Mouse (Mus musculus): ENCODE data around the gene Gm20517. TPM values are rescaled to one million over a fixed set of nuclear protein-coding genes. Genes with fewer than 3 reads are reported as not detected.

Gene Gm20517
- polyA plus RNA-seq, 1 experiment from 2014 or later, result 1.7 TPM

DNA sequence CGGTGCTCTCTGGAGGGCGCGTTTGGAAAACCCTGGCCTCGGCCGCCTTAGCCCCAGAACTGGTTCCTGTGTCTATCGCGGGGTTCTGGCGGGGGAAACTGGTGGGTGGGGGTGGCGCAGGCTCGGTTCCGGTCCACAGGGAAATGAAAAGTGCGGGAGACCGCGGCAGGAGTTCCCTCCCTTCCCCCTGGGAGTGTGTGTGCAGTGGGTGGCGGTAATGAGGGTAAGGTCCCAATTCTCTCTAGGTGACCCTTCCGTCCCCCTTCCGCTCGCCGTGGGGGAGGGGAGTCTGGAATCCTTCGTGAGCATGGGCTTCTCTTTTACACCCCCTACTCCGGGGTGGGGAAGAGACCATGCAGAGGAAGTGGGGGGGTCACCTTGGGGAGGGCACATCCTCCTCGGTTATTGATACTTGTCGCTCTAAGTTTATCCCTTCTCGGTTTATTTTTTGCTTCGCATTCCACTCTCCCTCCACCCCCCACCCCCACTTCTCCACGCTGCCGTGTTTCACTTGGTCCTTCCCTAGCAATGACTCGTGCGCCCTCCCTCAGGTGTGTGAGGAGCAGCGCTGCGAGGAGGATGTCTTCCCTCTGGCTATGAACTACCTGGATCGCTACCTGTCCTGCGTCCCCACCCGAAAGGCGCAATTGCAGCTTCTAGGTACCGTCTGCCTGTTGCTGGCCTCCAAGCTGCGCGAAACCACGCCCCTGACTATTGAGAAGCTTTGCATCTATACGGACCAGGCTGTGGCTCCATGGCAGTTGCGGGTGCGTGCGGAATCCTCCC, 17.0 kb upstream of the Gm20517 start:
- no peaks in the 10 kb centered on the region for H3K9me3 ChIP-seq (ENCODE audit: control insufficient read depth, low read length)
- peak overlapping the region; percentile 65 for H3K4me3 ChIP-seq (ENCODE audit: low read depth, low read length)
- DNase-seq (ENCODE audit: low spot score) (peak; percentile 58), ATAC-seq (ENCODE audit: low FRiP score) (no peak)
- H3K4me2 ChIP-seq (replicated peaks; ENCODE audit: low read depth, low read length), result peak overlapping the region; percentile 78
- peak overlapping the region; percentile 92 for H3K27ac ChIP-seq (ENCODE audit: low read depth, low read length)
- peak overlapping the region; percentile 80 for H3K9ac ChIP-seq (ENCODE audit: low read depth, low read length)
- peaks cover 13% of the 10 kb centered on the region for H3K4me1 ChIP-seq (replicated peaks; ENCODE audit: control insufficient read depth, insufficient read depth, low read length)
- WGBS, result under 1% methylated on average over 41 of the region's 43 CpGs
- H3K36me3 ChIP-seq (ENCODE audit: control insufficient read depth, insufficient read depth, low read length), result no peaks in the 10 kb centered on the region
- no peaks in the 10 kb centered on the region for H3K27me3 ChIP-seq (ENCODE audit: control insufficient read depth, insufficient read depth, low read length)

DNA sequence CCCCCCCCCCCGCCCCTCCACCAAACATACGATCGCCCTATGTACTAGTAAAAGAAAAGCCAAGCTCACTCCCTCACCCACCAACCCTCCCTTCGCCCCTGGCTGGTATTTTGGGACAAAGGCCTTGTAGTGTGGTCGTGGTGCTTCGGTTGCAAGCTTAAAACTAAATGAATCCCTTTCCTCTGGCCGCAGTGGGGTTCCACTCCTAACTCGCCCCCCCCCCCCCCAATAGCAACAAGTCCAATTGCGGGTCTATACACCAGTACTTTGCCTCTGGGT, 16.5 kb upstream of the Gm20517 start:
- whole genome bisulfite sequencing, result 0% methylated on average over 9 of the region's 9 CpGs
- Histone ChIP-seq H3K4me3 (ENCODE audit: low read depth, low read length) (peak overlapping the region; percentile 65), H3K4me2 (replicated peaks; ENCODE audit: low read depth, low read length) (peak overlapping the region; percentile 78), H3K36me3 (ENCODE audit: control insufficient read depth, insufficient read depth, low read length) (no peaks in the 10 kb centered on the region), H3K9ac (ENCODE audit: low read depth, low read length) (peak overlapping the region; percentile 80), H3K9me3 (ENCODE audit: control insufficient read depth, low read length) (no peaks in the 10 kb centered on the region), H3K27ac (ENCODE audit: low read depth, low read length) (peak overlapping the region; percentile 92), H3K27me3 (ENCODE audit: control insufficient read depth, insufficient read depth, low read length) (no peaks in the 10 kb centered on the region), H3K4me1 (replicated peaks; ENCODE audit: control insufficient read depth, insufficient read depth, low read length) (peaks cover 13% of the 10 kb centered on the region)
- DNase-seq (ENCODE audit: low spot score) (peak; percentile 44), ATAC-seq (ENCODE audit: low FRiP score) (no peak)

DNA sequence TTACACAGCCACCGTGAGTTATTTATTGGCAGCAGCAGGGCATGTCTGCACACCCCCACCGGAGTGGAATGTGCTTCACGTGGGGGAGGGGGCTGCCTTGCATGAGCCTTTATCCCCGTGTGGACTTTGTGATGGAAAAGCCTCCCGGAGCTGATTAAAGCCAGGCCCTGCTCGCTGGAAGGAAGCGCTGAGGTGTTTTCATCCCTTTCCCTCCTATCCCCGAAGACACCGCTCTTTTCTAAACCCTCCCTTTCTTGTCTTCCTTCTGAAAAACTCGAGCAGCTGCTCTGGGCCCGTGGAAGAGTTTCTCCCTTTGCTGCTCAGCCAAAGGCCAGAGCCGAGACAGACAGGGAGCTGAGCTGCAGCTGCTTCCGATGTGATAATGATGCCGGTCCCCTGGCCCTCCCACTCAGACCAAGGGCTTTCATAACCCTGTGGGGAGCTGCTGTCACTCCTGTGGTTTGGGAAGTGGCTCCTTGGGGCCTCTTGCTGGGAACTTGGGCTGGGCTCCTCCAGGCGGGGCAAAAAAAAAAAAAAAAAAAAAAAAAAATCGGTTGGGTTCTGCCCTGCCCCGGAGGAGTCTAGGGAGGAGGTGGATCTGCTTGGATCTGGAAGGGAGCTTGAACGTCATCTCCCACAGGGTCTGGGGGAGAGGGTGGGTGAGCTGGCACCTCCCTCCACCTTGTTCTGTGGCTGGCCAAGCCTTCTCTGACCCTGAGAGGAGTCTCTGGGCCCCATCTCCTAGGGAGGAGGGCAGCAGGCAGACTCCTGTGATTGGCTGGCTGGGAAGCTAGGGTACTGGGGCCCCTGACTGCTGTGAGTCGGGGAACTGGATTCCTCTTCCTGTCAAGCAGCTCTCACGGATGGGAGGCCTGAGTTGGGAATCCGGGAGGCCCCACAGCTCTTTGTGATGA, 15.9 kb upstream of the Gm20517 start:
- H3K36me3 ChIP-seq (ENCODE audit: control insufficient read depth, insufficient read depth, low read length), result no peaks in the 10 kb centered on the region
- peak overlapping the region; percentile 78 for H3K4me2 ChIP-seq (replicated peaks; ENCODE audit: low read depth, low read length)
- H3K9ac ChIP-seq (ENCODE audit: low read depth, low read length), result peak overlapping the region; percentile 64
- WGBS, result under 1% methylated on average over 21 of the region's 21 CpGs
- H3K27ac ChIP-seq (ENCODE audit: low read depth, low read length), result peak overlapping the region; percentile 92
- ATAC-seq (ENCODE audit: low FRiP score) (peak; percentile 68), DNase-seq (ENCODE audit: low spot score) (peak; percentile 71)
- no peaks in the 10 kb centered on the region for H3K27me3 ChIP-seq (ENCODE audit: control insufficient read depth, insufficient read depth, low read length)
- H3K4me3 ChIP-seq (ENCODE audit: low read depth, low read length), result peak overlapping the region; percentile 65
- no peaks in the 10 kb centered on the region for H3K9me3 ChIP-seq (ENCODE audit: control insufficient read depth, low read length)
- H3K4me1 ChIP-seq (replicated peaks; ENCODE audit: control insufficient read depth, insufficient read depth, low read length), result peaks cover 13% of the 10 kb centered on the region

DNA sequence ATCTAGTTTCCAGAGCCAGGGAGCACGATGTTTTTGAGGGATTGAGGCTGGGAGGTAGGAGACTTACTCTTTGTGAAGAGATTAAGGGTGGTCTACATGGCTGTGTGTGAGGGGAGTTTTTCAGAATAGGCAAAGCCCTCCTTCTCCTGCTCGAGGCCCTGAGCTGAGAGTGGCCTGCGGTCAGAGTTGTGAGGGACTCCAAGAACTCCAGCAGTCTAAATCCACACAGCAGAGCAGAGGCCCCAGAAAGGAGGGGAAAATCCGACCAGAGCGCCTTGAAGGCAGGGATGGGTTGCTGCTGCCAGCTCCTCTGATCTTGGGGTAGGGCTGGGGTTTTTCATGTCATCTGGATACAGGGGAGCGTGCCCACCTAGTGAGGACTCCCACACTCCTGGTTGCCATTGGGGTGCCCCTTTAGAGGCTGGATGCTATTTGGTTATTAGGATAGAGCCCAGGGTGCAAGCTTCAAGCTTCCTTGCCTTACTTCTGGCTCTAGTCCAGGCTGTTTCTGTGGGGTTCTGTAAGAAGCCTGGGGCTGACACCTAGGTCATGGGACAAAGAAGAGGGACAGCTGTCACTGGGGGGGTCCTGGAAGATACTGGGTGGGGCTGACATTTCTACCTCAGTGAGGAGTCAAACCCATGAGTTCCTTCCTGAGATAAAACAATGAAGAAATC, 15.1 kb upstream of the Gm20517 start:
- peak overlapping the region; percentile 92 for H3K27ac ChIP-seq (ENCODE audit: low read depth, low read length)
- 0 out of 2 replicates have a peak, but pooled peaks have one; percentile 1 for ATAC-seq (ENCODE audit: low FRiP score)
- H3K4me2 ChIP-seq (replicated peaks; ENCODE audit: low read depth, low read length), result peak overlapping the region; percentile 78
- H3K4me1 ChIP-seq (replicated peaks; ENCODE audit: control insufficient read depth, insufficient read depth, low read length), result peaks cover 13% of the 10 kb centered on the region
- WGBS, result 19% methylated on average over 6 of the region's 6 CpGs
- peak overlapping the region; percentile 65 for H3K4me3 ChIP-seq (ENCODE audit: low read depth, low read length)
- peak overlapping the region; percentile 64 for H3K9ac ChIP-seq (ENCODE audit: low read depth, low read length)
- no peak for DNase-seq (ENCODE audit: low spot score)
- H3K9me3 ChIP-seq (ENCODE audit: control insufficient read depth, low read length), result no peaks in the 10 kb centered on the region
- H3K36me3 ChIP-seq (ENCODE audit: control insufficient read depth, insufficient read depth, low read length), result no peaks in the 10 kb centered on the region
- no peaks in the 10 kb centered on the region for H3K27me3 ChIP-seq (ENCODE audit: control insufficient read depth, insufficient read depth, low read length)

DNA sequence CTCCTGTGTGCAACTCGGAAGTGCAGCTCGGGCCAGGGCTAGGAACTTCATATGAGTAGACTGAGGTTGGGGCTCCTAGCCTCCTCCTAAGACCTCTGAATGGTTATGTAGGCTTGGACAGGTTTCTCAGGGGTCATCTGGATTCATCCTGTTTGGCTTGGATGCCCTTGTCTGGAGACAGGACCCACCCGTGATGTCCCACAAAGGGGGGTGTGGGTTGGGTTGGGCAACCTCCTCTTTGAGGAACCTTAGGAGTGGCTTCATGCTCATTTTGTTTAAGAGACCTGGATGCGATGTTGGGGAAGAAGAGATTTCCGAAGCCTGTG, 14.6 kb upstream of the Gm20517 start:
- WGBS, result 73% methylated on average over 5 of the region's 5 CpGs
- H3K4me2 ChIP-seq (replicated peaks; ENCODE audit: low read depth, low read length), result peak overlapping the region; percentile 78; the same call in 1 of the 2 replicates
- no peaks in the 10 kb centered on the region for H3K9me3 ChIP-seq (ENCODE audit: control insufficient read depth, low read length)
- ATAC-seq (ENCODE audit: low FRiP score) (no peak), DNase-seq (ENCODE audit: low spot score) (no peak)
- H3K27me3 ChIP-seq (ENCODE audit: control insufficient read depth, insufficient read depth, low read length), result no peaks in the 10 kb centered on the region
- H3K4me3 ChIP-seq (ENCODE audit: low read depth, low read length), result no peak overlapping the region
- H3K36me3 ChIP-seq (ENCODE audit: control insufficient read depth, insufficient read depth, low read length), result no peaks in the 10 kb centered on the region
- peak overlapping the region; percentile 92 for H3K27ac ChIP-seq (ENCODE audit: low read depth, low read length)
- peak overlapping the region; percentile 64; the same call in 1 of the 2 replicates for H3K9ac ChIP-seq (ENCODE audit: low read depth, low read length)
- H3K4me1 ChIP-seq (replicated peaks; ENCODE audit: control insufficient read depth, insufficient read depth, low read length), result peaks cover 13% of the 10 kb centered on the region

DNA sequence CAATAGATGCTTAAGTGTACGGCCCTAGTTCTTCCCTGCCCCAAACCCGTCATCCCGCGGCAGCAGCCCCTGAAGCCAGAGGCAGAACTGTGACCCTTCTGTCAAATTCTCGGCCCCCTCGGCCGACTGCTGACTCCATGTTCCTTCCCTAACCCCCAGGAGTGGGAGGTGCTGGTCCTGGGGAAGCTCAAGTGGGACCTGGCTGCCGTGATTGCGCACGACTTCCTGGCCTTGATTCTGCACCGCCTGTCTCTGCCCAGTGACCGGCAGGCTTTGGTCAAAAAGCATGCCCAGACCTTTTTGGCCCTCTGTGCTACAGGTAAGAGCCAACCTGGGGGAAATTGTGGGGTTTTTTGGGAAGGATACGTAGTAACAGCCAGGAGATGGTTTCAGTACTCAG, 14.1 kb upstream of the Gm20517 start:
- no peak overlapping the region for H3K9ac ChIP-seq (ENCODE audit: low read depth, low read length)
- H3K36me3 ChIP-seq (ENCODE audit: control insufficient read depth, insufficient read depth, low read length), result no peaks in the 10 kb centered on the region
- DNase-seq (ENCODE audit: low spot score), result no peak
- H3K27me3 ChIP-seq (ENCODE audit: control insufficient read depth, insufficient read depth, low read length), result no peaks in the 10 kb centered on the region
- 0 out of 2 replicates have a peak overlapping the region, but pooled peaks have one; percentile 2 for H3K4me2 ChIP-seq (replicated peaks; ENCODE audit: low read depth, low read length)
- no peak overlapping the region for H3K27ac ChIP-seq (ENCODE audit: low read depth, low read length)
- no peaks in the 10 kb centered on the region for H3K9me3 ChIP-seq (ENCODE audit: control insufficient read depth, low read length)
- H3K4me3 ChIP-seq (ENCODE audit: low read depth, low read length), result no peak overlapping the region
- H3K4me1 ChIP-seq (replicated peaks; ENCODE audit: control insufficient read depth, insufficient read depth, low read length), result peaks cover 13% of the 10 kb centered on the region
- 78% methylated on average over 13 of the region's 13 CpGs for WGBS
- ATAC-seq (ENCODE audit: low FRiP score), result no peak

DNA sequence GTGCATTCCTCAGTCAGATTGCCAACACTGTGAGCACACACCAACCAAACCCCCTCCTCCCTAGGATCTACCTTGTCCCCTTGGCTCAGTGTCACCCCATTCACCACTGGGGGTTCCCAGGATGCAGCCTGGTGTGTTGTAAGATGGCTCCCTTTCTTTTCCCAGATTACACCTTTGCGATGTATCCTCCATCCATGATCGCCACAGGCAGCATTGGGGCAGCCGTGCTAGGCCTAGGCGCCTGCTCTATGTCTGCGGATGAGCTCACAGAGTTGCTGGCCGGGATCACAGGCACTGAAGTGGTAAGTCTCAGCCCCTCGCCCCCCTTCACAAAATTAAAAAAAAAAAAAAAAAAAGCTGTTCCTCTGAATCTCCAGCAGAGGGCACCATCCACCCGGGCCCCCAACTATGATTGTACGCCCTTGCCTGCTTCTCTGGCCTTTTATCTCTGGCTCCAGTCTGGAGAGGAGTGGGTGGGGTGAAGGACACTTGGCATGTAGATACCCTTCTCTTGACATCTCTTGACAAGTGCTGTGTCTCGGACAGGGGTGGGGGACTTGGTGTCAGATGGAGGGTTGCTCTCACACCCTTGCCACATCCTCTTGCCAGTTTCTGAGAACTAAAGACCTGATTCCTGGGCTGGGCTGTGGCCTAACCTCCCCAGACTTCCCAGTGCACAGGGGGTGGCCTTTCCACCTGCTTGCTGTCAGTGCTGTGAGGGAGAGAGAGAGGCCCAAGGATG, 13.4 kb upstream of the Gm20517 start:
- no peak overlapping the region for H3K4me2 ChIP-seq (replicated peaks; ENCODE audit: low read depth, low read length)
- H3K27me3 ChIP-seq (ENCODE audit: control insufficient read depth, insufficient read depth, low read length), result no peaks in the 10 kb centered on the region
- ATAC-seq (ENCODE audit: low FRiP score) (no peak), DNase-seq (ENCODE audit: low spot score) (peak; percentile 68)
- no peaks in the 10 kb centered on the region for H3K36me3 ChIP-seq (ENCODE audit: control insufficient read depth, insufficient read depth, low read length)
- 0 out of 2 replicates have a peak overlapping the region, but pooled peaks have one; percentile 27 for H3K9ac ChIP-seq (ENCODE audit: low read depth, low read length)
- peaks cover 13% of the 10 kb centered on the region for H3K4me1 ChIP-seq (replicated peaks; ENCODE audit: control insufficient read depth, insufficient read depth, low read length)
- H3K9me3 ChIP-seq (ENCODE audit: control insufficient read depth, low read length), result no peaks in the 10 kb centered on the region
- 29% methylated on average over 10 of the region's 10 CpGs for WGBS
- H3K4me3 ChIP-seq (ENCODE audit: low read depth, low read length), result no peak overlapping the region
- no peak overlapping the region for H3K27ac ChIP-seq (ENCODE audit: low read depth, low read length)
